Mouse (Mus musculus): ENCODE results near the gene Zfp324. TPM values are rescaled to one million over a fixed set of nuclear protein-coding genes. Genes with fewer than 3 reads are reported as not detected.
A peak's percentile ranks its signal among the peaks of the same experiment; 100 is the strongest.
"Not testable (repeated sequence)": the region's sequence is repeated elsewhere in the genome, so short reads cannot be mapped to it uniquely, and the experiment has no call there.

The Zfp324 gene
- polyA plus RNA-seq, 1 experiment from 2014 or later = 8.0 TPM

- no peaks in the 10 kb centered on the region for H3K27me3 ChIP-seq (ENCODE audit: insufficient read depth, low read length)
- peak; percentile 22 for DNase-seq (ENCODE audit: low spot score)
- WGBS = 17% methylated on average over 8 of the region's 8 CpGs
Measured at GRCm38 (mm10) chr7:12927191-12927680, 38.4 kb upstream of the Zfp324 start, which contains the start of gene Rnf225. Gene Rnf225, plus strand, starts transcription at chr7:12927416.

DNA sequence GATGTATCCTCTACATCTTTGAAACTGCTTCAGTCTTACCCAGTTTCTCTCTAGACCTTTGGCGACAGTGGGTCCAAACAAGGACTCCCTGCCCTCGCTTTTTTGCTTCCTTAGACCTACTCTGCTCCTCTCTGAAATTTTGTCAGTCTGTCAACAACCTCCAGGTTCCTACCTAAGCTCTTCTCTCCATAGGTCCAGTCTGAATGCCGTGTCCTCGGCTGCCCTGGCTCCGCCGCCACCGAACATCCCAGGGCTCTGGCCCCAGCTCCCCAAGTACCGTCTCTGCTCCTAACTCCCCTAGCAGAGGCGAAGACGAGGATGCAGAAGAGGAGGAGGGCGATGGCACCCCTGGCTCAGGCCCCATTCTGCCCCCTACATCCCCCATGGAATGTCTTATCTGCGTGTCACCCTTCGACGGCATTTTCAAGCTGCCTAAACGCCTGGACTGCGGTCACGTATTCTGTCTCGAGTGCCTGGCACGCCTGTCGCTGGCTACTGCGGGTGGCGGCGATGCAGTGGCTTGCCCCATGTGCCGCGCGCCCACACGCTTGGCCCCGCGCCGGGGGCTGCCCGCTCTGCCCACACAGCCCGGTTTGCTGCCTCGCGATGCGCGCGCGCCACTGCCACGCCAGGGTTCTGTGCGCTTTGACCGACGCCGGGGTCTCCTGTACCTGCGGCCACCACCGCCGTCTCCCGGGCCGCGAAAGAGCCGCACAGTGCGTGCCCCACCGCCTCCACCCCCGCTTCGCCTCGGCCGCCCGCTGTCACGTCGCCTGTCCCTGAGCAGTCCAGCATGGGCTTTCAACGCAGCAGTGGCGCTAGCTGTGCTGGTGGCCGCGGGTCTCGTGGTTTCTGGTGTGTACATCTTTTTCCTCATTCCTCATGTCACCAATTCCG is 37.7 kb upstream of the Zfp324 start:
- H3K4me2 ChIP-seq (ENCODE audit: low read length) = peak overlapping the region; percentile 62
- DNase-seq (ENCODE audit: low spot score) (peak; percentile 28), ATAC-seq (replicated peaks; ENCODE audit: low FRiP score, low read depth) (peak; percentile 35; the same call in 1 of the 2 replicates)
- peak overlapping the region; percentile 27 for H3K4me3 ChIP-seq (replicated peaks; ENCODE audit: low read depth, low read length)
- H3K27me3 ChIP-seq (ENCODE audit: insufficient read depth, low read length) = no peaks in the 10 kb centered on the region
- no peak overlapping the region for H3K27ac ChIP-seq
- peaks cover 37% of the 10 kb centered on the region for H3K36me3 ChIP-seq (ENCODE audit: insufficient read depth, low read length)
- 3% methylated on average over 55 of the region's 65 CpGs for WGBS
- peak overlapping the region; percentile 39; the same call in 1 of the 2 replicates for H3K9ac ChIP-seq (ENCODE audit: low read depth, low read length)
- H3K4me1 ChIP-seq (replicated peaks; ENCODE audit: insufficient read depth, low read length) = peaks cover 5% of the 10 kb centered on the region
- no peaks in the 10 kb centered on the region for H3K9me3 ChIP-seq (replicated peaks; ENCODE audit: low read length)
- no peak for TF ChIP-seq CTCF (IDR thresholded peaks at IDR 0.05; ENCODE audit: low read depth)

More at GRCm38 (mm10) chr7:12927191-12927680, 38.4 kb upstream of the Zfp324 start, which contains the start of gene Rnf225:
- ATAC-seq (replicated peaks; ENCODE audit: low FRiP score, low read depth) = peak; percentile 30
- no peak for TF ChIP-seq CTCF (IDR thresholded peaks at IDR 0.05; ENCODE audit: low read depth)
- H3K27ac ChIP-seq = no peak within 1 kb of the TSS
- H3K9ac ChIP-seq (ENCODE audit: low read depth, low read length) = peak within 1 kb of the TSS; percentile 39; the same call in 1 of the 2 replicates
- peak within 1 kb of the TSS; percentile 27 for H3K4me3 ChIP-seq (replicated peaks; ENCODE audit: low read depth, low read length)
- peak within 1 kb of the TSS; percentile 62 for H3K4me2 ChIP-seq (ENCODE audit: low read length)
- no peaks in the 10 kb centered on the region for H3K9me3 ChIP-seq (replicated peaks; ENCODE audit: low read length)
- H3K36me3 ChIP-seq (ENCODE audit: insufficient read depth, low read length) = peaks cover 37% of the 10 kb centered on the region
- H3K4me1 ChIP-seq (replicated peaks; ENCODE audit: insufficient read depth, low read length) = peaks cover 8% of the 10 kb centered on the region

- Histone ChIP-seq H3K9me3 (replicated peaks; ENCODE audit: low read length) (no peaks in the 10 kb centered on the region), H3K27ac (no peak overlapping the region), H3K4me2 (ENCODE audit: low read length) (no peak overlapping the region), H3K4me1 (replicated peaks; ENCODE audit: insufficient read depth, low read length) (no peaks in the 10 kb centered on the region), H3K9ac (ENCODE audit: low read depth, low read length) (no peak overlapping the region), H3K27me3 (ENCODE audit: insufficient read depth, low read length) (no peaks in the 10 kb centered on the region), H3K4me3 (replicated peaks; ENCODE audit: low read depth, low read length) (no peak overlapping the region), H3K36me3 (ENCODE audit: insufficient read depth, low read length) (no peaks in the 10 kb centered on the region)
- TF ChIP-seq CTCF (IDR thresholded peaks at IDR 0.05; ENCODE audit: low read depth) = no peak
- WGBS = 82% methylated on average over 4 of the region's 4 CpGs
- ATAC-seq (replicated peaks; ENCODE audit: low FRiP score, low read depth) (no peak), DNase-seq (ENCODE audit: low spot score) (no peak)
Measured at GRCm38 (mm10) chr7:12933615-12934140, 32.0 kb upstream of the Zfp324 start.

GRCm38 (mm10) chr7:12934808-12935207 is 30.8 kb upstream of the Zfp324 start:
- no peak overlapping the region for H3K4me2 ChIP-seq (ENCODE audit: low read length)
- ATAC-seq (replicated peaks; ENCODE audit: low FRiP score, low read depth) = no peak
- no peaks in the 10 kb centered on the region for H3K27me3 ChIP-seq (ENCODE audit: insufficient read depth, low read length)
- H3K4me1 ChIP-seq (replicated peaks; ENCODE audit: insufficient read depth, low read length) = no peaks in the 10 kb centered on the region
- no peak for TF ChIP-seq CTCF (IDR thresholded peaks at IDR 0.05; ENCODE audit: low read depth)
- no peak for DNase-seq (ENCODE audit: low spot score)
- WGBS = 69% methylated on average over 3 of the region's 3 CpGs
- no peak overlapping the region for H3K27ac ChIP-seq
- H3K9ac ChIP-seq (ENCODE audit: low read depth, low read length) = no peak overlapping the region
- H3K4me3 ChIP-seq (replicated peaks; ENCODE audit: low read depth, low read length) = no peak overlapping the region
- no peaks in the 10 kb centered on the region for H3K36me3 ChIP-seq (ENCODE audit: insufficient read depth, low read length)
- no peaks in the 10 kb centered on the region for H3K9me3 ChIP-seq (replicated peaks; ENCODE audit: low read length)

- H3K4me1 ChIP-seq (replicated peaks; ENCODE audit: insufficient read depth, low read length); DNase-seq (ENCODE audit: low spot score); H3K27me3 ChIP-seq (ENCODE audit: insufficient read depth, low read length); H3K9me3 ChIP-seq (replicated peaks; ENCODE audit: low read length); H3K36me3 ChIP-seq (ENCODE audit: insufficient read depth, low read length); H3K27ac ChIP-seq; ATAC-seq (replicated peaks; ENCODE audit: low FRiP score, low read depth); H3K9ac ChIP-seq (ENCODE audit: low read depth, low read length); H3K4me2 ChIP-seq (ENCODE audit: low read length); H3K4me3 ChIP-seq (replicated peaks; ENCODE audit: low read depth, low read length): not testable (repeated sequence)
- WGBS = 97% methylated on average over 4 of the region's 4 CpGs
Measured at GRCm38 (mm10) chr7:12937254-12937803, 28.3 kb upstream of the Zfp324 start.

DNA sequence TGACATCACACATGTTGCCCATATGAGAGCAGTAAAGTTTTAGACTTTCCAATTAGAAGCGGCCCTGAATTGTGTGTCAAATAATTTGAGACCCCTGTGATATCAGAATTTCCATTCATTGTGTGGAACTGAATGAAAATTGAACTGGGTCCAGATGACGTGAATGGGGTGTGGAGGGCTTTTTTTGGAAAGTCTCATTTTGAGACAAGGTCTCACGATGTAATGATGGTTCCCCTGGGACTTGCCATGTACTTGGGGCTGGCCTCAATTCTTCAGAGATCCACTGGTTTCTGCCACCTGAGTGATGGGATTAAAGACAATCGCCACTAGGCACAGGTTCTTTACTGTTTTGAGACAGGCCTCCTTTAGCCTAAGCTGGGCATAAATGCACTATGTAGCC is 25.0 kb upstream of the Zfp324 start:
- Histone ChIP-seq H3K27me3 (ENCODE audit: insufficient read depth, low read length) (no peaks in the 10 kb centered on the region), H3K4me1 (replicated peaks; ENCODE audit: insufficient read depth, low read length) (no peaks in the 10 kb centered on the region), H3K36me3 (ENCODE audit: insufficient read depth, low read length) (no peaks in the 10 kb centered on the region), H3K4me3 (replicated peaks; ENCODE audit: low read depth, low read length) (no peak overlapping the region), H3K9me3 (replicated peaks; ENCODE audit: low read length) (no peaks in the 10 kb centered on the region), H3K4me2 (ENCODE audit: low read length) (no peak overlapping the region), H3K9ac (ENCODE audit: low read depth, low read length) (no peak overlapping the region), H3K27ac (no peak overlapping the region)
- no peak for TF ChIP-seq CTCF (IDR thresholded peaks at IDR 0.05; ENCODE audit: low read depth)
- ATAC-seq (replicated peaks; ENCODE audit: low FRiP score, low read depth) (no peak), DNase-seq (ENCODE audit: low spot score) (no peak)
- 83% methylated on average over 4 of the region's 4 CpGs for WGBS

Measured in kidney, postnatal 0 days (tissue).